Mouse (Mus musculus): Measurements from ENCODE around the gene Cep162. TPM values are rescaled to one million over a fixed set of nuclear protein-coding genes. Genes with fewer than 3 reads are reported as not detected.

Gene Cep162
- polyA plus RNA-seq (2012; ENCODE audit: low replicate concordance), result 0.84 and 2.8 TPM in 2 replicates

GRCm38 (mm10) chr9:87254903-87255695, at the start of gene Cep162:
Gene Cep162 (minus strand): TSS chr9:87255536.

GRCm38 (mm10) chr9:87144106-87144505, 111.2 kb downstream of the Cep162 start, which contains the start of gene Mrap2:
Gene Mrap2 (plus strand): TSS chr9:87144306.

Other genes with a start within 250 kb of the Cep162 start
- not detected in 2 replicates for gene Ripply2, start 240.0 kb downstream of the Cep162 start, polyA plus RNA-seq (2012; ENCODE audit: low replicate concordance)
- 5.3 and 12.0 TPM in 2 replicates for gene Cyb5r4, start 233.5 kb downstream of the Cep162 start, polyA plus RNA-seq (2012; ENCODE audit: low replicate concordance)
- gene Mrap2, start 111.2 kb downstream of the Cep162 start, polyA plus RNA-seq (2012; ENCODE audit: low replicate concordance), result not detected in 2 replicates

All from leukemia stem cell, adult 10-12 weeks (primary cell).